Mouse (Mus musculus) testis, adult 2 months (tissue): ENCODE data around the gene Atp1a3. TPM values are rescaled to one million over a fixed set of nuclear protein-coding genes. Genes with fewer than 3 reads are reported as not detected.

Source experiments
- H3K27ac ChIP-seq: fragments of 200-500 bp; 2 replicates; pipeline ENCODE4 v1.5.1; 2012; ENCODE audit warnings: low read depth, low read length; ENCODE audit not compliant: control insufficient read depth, insufficient read depth
- H3K27me3 ChIP-seq: fragments of 200-500 bp; 2 replicates; pipeline ENCODE4 v1.6.1; 2012; ENCODE audit warnings: mild to moderate bottlenecking, low read length, moderate library complexity; ENCODE audit not compliant: control insufficient read depth, insufficient read depth
- H3K36me3 ChIP-seq: fragments of 200-500 bp; 2 replicates; pipeline ENCODE4 v1.6.1; 2012; ENCODE audit warnings: mild to moderate bottlenecking, low read length; ENCODE audit not compliant: control insufficient read depth, insufficient read depth
- H3K4me1 ChIP-seq: fragments of 200-500 bp; 2 replicates; pipeline ENCODE4 v1.6.1; 2012; ENCODE audit warnings: low read length; ENCODE audit not compliant: control insufficient read depth, insufficient read depth
- H3K4me3 ChIP-seq: fragments of 200-500 bp; 2 replicates; pipeline ENCODE4 v1.5.1; 2012; ENCODE audit warnings: low read depth, mild to moderate bottlenecking, low read length, moderate library complexity, mixed read lengths; ENCODE audit not compliant: control insufficient read depth
- CTCF ChIP-seq: fragments of 200-500 bp; IDR thresholded peaks from 2 replicates; pipeline ENCODE4 v1.5.1; 2012; ENCODE audit warnings: low read depth, mild to moderate bottlenecking, inconsistent platforms, low read length, moderate library complexity; ENCODE audit not compliant: control insufficient read depth, insufficient read depth, insufficient replicate concordance
- POLR2A ChIP-seq: fragments of 200-500 bp; IDR thresholded peaks from 2 replicates; pipeline ENCODE4 v1.6.1; 2012; ENCODE audit warnings: low read depth, mild to moderate bottlenecking, inconsistent platforms, low read length, moderate library complexity; ENCODE audit not compliant: control insufficient read depth
- polyA plus RNA-seq: library from polyadenylated mRNA; depleted of rRNA; stranded (reverse); fragments of >200 nt; gene quantifications from 2 replicates; pipeline ENCODE4 v1.2.3, GENCODE M21; 2012

Atp1a3 gene
- polyA plus RNA-seq, 1 experiment, result 0.44 TPM

DNA sequence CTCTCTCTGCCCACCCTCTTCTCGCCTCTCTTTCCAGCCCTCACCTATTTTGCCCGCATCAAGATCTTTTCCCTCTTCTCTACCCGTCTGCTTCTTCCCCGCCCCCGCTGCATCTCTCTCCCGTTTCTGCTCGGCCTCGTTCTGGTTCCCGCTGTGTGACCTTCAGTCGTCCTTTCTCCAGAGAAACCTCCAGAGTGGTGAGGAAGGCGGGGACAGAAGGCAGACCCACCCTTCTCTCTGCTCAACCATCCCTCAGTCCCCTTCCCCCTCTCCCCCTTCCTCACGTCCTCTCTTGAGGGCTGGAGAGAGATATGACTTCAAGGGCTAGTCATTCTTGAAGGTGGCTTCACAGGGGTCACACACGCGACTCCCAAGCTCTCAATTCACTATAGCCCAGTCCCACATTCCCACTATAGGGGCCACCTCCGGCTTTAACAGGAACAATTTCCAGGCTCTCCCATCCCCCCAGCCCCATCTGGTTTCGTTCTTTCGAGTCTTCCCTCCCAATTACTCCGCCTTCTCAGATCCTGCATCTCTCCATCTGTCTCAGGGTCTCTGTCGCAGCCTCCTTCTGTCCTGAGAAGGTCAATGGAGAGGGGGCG, 3.4 kb upstream of the Atp1a3 start:
- Histone ChIP-seq H3K4me1 (peaks cover 29% of the 10 kb centered on the region), H3K27me3 (no peaks in the 10 kb centered on the region; the same call in 1 of the 2 replicates), H3K27ac (no peak overlapping the region), H3K36me3 (no peaks in the 10 kb centered on the region), H3K4me3 (no peak overlapping the region)
- no peak for TF ChIP-seq POLR2A
- no peak for TF ChIP-seq CTCF

DNA sequence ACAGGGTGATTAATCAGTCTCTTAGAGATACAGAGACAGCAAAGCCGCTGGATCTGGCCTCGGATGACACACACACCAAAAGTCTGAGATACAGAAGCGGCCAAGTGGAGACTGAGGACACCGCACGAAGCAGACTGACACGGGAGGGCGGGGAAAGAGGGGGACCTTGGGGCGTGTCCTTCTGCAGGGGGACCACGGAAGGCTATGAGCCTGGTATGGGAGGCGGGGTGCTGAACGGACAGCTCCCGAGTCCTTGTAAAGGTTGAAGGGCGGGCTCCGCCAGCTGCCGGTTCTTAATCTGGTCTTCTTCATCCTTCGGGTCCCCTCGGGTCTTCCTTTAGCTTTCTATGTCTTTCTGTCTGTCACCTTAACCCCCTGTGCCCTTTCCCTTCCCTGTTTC, 2.9 kb upstream of the Atp1a3 start:
- no peak overlapping the region for H3K27ac ChIP-seq
- no peak overlapping the region for H3K4me3 ChIP-seq
- H3K4me1 ChIP-seq, result peaks cover 29% of the 10 kb centered on the region
- no peaks in the 10 kb centered on the region; the same call in 1 of the 2 replicates for H3K27me3 ChIP-seq
- TF ChIP-seq CTCF (no peak), POLR2A (no peak)
- no peaks in the 10 kb centered on the region for H3K36me3 ChIP-seq

DNA sequence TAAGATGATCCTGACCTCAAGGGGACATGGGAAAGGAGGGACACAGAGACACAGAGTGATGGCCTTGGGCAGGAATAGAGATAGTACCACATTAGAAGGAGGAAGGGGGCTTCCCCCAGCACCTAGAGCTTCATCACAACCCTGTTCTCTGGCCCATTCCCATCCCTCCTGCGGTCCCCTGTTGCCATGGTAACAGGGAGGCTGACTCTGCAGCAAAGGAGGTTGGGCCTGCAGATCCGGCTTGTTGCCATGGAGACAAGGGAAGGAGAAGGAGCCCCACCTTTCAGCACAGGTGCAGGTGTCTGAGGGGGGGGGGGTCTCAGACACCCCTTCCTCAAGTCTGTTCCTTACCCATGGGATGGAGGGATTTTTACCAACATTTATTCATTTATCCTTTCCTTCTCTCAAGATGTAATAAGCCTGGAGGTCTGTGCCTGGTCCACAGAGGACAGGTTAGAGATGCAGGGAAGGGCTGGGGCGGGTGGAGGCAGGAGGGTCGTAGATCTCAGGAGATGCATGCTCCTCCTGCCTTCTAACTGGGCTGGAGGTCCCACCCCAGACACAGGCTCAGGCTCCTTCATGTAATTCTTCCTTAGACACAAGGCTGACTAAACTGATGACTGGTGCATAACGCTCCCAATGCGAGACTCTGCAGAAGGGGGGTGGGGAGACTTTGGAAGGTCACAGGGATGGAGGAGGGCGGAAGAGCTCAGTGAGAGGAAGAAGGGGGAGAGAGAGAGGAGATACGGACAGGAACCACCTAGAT, 2.0 kb upstream of the Atp1a3 start:
- Histone ChIP-seq H3K4me1 (peaks cover 29% of the 10 kb centered on the region), H3K36me3 (no peaks in the 10 kb centered on the region), H3K27ac (no peak overlapping the region), H3K4me3 (no peak overlapping the region), H3K27me3 (no peaks in the 10 kb centered on the region; the same call in 1 of the 2 replicates)
- TF ChIP-seq POLR2A (no peak), CTCF (no peak)

DNA sequence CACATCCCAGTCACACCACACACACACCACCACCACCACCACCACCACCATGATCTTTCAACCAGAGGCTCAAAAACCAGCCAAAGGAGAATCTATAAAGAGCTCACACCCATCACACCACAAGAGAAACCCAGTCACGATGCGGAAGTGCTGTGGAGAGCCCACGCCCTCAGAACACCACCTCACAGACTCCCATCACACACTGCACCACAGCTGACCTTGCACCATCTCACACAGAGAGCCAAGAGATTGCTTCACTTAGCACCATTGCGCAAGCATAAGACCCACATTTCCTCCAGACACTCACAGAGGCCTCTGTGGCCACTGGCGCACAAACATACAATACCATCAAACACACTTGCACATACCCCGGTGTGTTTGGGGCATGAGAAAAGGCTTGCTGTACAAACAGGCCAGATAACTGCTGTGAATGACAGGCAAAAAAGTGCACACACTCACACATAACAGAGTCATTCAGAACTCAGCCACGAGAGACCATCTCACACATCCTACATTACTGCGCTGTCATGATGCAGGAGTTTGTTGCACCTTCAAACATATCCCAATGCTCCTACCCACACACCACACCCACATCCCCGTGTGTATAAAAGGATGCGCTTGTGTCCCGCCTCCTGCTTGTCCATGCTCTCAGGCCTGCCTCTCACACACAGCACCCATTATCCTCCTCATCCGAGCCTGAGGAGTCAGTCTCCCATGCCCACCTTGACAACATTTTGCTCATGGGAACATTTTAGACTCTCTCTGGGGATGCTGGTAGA, 1.0 kb upstream of the Atp1a3 start:
- H3K4me1 ChIP-seq, result peaks cover 29% of the 10 kb centered on the region

DNA sequence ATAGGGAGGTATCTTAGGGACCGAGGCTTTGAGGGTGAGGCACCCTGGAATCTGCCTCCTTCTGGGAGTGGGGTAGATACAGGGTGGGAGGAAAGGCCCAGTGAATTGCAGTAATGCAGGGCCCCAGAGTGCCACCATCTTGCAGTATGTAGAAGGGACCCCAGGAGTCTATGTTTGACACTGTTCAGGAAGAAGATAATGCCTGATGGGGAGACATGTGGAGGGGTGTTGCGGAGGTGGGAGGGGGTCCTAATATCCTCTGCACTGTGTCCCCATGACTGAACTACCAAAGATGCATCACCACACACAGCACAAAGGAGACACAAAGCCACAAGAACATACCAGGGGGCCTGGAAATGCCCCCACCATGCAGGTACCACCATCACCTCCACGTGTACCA, 413 bp upstream of the Atp1a3 start:
- Histone ChIP-seq H3K27me3 (no peaks in the 10 kb centered on the region; the same call in 1 of the 2 replicates), H3K4me1 (peaks cover 29% of the 10 kb centered on the region), H3K27ac (no peak overlapping the region), H3K4me3 (no peak overlapping the region), H3K36me3 (no peaks in the 10 kb centered on the region)
- no peak for TF ChIP-seq POLR2A

More for the DNA sequence above, 1.0 kb upstream of the Atp1a3 start:
- no peaks in the 10 kb centered on the region for H3K36me3 ChIP-seq
- TF ChIP-seq POLR2A (no peak), CTCF (no peak)
- no peak overlapping the region for H3K27ac ChIP-seq
- H3K4me3 ChIP-seq, result no peak overlapping the region
- H3K27me3 ChIP-seq, result no peaks in the 10 kb centered on the region; the same call in 1 of the 2 replicates

DNA sequence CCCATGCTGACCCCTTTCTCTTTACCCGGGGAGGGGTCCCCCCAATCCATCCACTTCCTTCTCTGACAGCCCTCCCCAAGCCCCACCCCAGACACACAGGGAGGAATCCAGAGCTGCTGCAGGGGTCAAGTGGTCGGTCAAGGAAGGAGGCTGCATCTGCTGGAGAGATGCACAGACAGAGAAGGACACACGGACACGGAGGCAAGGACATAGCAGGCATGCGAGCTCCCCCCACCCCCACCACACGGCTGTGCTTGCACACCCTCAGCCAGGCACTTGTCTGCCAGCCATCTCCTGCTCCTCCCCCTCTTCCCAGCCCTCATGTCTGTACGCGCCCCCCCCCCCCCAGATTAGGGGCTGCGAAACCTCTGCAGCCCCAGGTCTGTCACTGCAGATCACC, 952 bp downstream of the Atp1a3 start:
- Histone ChIP-seq H3K27me3 (no peaks in the 10 kb centered on the region; the same call in 1 of the 2 replicates), H3K4me1 (peaks cover 21% of the 10 kb centered on the region), H3K36me3 (no peaks in the 10 kb centered on the region), H3K27ac (no peak overlapping the region), H3K4me3 (no peak overlapping the region)
- TF ChIP-seq CTCF (no peak), POLR2A (no peak)

DNA sequence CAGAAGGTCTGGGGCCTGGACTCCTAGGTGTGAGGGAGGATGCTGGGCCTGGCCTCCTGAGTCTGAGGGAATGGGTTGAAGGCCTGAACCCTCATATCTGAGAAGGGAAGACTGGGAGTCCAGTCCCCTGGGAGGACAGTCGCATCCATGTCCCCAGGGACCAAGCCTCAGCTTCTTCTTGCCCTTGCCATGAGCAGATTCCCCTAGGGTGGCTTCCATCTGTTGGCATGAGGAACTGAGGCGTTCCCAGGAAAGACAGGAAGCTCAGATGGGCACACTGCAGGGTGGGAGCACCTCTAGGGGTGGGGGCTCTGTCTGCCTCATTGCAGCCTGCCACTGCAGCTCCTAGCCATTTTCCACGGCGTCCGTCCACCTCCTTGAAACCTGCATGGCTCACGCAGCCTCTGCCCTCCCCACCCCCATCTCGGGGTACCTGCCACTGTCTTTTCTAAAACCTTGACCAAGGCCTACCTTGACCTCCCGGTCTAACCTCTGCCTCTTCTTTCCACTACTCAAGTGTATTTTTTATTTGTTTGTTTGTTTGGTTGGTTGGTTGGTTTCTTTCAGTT, 1.9 kb downstream of the Atp1a3 start:
- Histone ChIP-seq H3K27ac (no peak overlapping the region), H3K27me3 (no peaks in the 10 kb centered on the region; the same call in 1 of the 2 replicates), H3K4me1 (peaks cover 14% of the 10 kb centered on the region), H3K36me3 (no peaks in the 10 kb centered on the region), H3K4me3 (no peak overlapping the region)
- TF ChIP-seq POLR2A (no peak), CTCF (no peak)
